Mouse (Mus musculus): ENCODE measurements around the gene Txlnb. TPM values are rescaled to one million over a fixed set of nuclear protein-coding genes. Genes with fewer than 3 reads are reported as not detected.
A peak's percentile ranks its signal among the peaks of the same experiment; 100 is the strongest.
"Not testable (repeated sequence)": the region's sequence is repeated elsewhere in the genome, so short reads cannot be mapped to it uniquely, and the experiment has no call there.

Txlnb gene
- polyA plus RNA-seq, 1 experiment from 2014 or later = 1.7 TPM

- no peaks in the 10 kb centered on the region for H3K27me3 ChIP-seq
- ATAC-seq (ENCODE audit: low FRiP score) = no peak
- H3K9me3 ChIP-seq = no peaks in the 10 kb centered on the region
- H3K36me3 ChIP-seq (replicated peaks) = no peaks in the 10 kb centered on the region
- H3K4me1 ChIP-seq = no peaks in the 10 kb centered on the region
- no peak overlapping the region for H3K9ac ChIP-seq
- no peak overlapping the region for H3K4me3 ChIP-seq (replicated peaks)
- no peak overlapping the region for H3K4me2 ChIP-seq
- no peak overlapping the region for H3K27ac ChIP-seq
- 78% methylated on average over 1 of the region's 1 CpGs for WGBS
These were observed 8.1 kb upstream of the Txlnb start for GRCm38 (mm10) chr10:17787938-17788337.

- Histone ChIP-seq H3K27ac (no peak overlapping the region), H3K9me3 (no peaks in the 10 kb centered on the region), H3K4me2 (no peak overlapping the region), H3K4me1 (no peaks in the 10 kb centered on the region), H3K9ac (no peak overlapping the region), H3K27me3 (no peaks in the 10 kb centered on the region), H3K36me3 (replicated peaks) (no peaks in the 10 kb centered on the region), H3K4me3 (replicated peaks) (no peak overlapping the region)
- 89% methylated on average over 4 of the region's 4 CpGs for WGBS
- no peak for ATAC-seq (ENCODE audit: low FRiP score)
These were observed 7.7 kb upstream of the Txlnb start for GRCm38 (mm10) chr10:17788347-17788746.

- H3K4me3 ChIP-seq (replicated peaks) = no peak overlapping the region
- no peak overlapping the region for H3K9ac ChIP-seq
- peaks cover 12% of the 10 kb centered on the region for H3K4me1 ChIP-seq
- H3K27me3 ChIP-seq = no peaks in the 10 kb centered on the region
- H3K27ac ChIP-seq = no peak overlapping the region
- no peak for ATAC-seq (ENCODE audit: low FRiP score)
- H3K36me3 ChIP-seq (replicated peaks) = no peaks in the 10 kb centered on the region
- H3K9me3 ChIP-seq = no peaks in the 10 kb centered on the region
- 86% methylated on average over 5 of the region's 5 CpGs for WGBS
- no peak overlapping the region for H3K4me2 ChIP-seq
These were observed 2.1 kb upstream of the Txlnb start for GRCm38 (mm10) chr10:17793926-17794325.

DNA sequence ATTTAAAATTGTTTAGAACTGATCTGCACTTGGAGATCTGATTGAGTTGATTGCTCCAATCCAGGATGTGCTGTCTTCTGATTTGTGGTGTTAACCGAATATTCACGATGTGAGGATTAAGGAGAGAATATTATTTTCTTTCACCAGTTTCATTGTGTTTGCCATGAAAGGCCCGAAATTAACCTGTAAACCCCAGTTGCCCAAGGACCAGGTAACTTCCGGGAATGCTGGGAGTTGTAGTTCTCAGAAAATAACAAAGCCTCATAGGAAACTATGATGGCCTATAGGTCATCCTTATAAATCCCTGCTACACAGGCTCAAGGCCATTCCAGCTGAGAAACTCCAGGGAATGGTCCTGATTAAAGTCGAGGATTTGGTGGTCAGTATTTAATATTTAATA, 1.6 kb upstream of the Txlnb start:
- no peak overlapping the region for H3K4me3 ChIP-seq (replicated peaks)
- no peak overlapping the region for H3K27ac ChIP-seq
- no peak overlapping the region for H3K4me2 ChIP-seq
- H3K9ac ChIP-seq = no peak overlapping the region
- 86% methylated on average over 5 of the region's 5 CpGs for WGBS
- no peaks in the 10 kb centered on the region for H3K27me3 ChIP-seq
- no peaks in the 10 kb centered on the region for H3K9me3 ChIP-seq
- no peaks in the 10 kb centered on the region for H3K36me3 ChIP-seq (replicated peaks)
- H3K4me1 ChIP-seq = peaks cover 12% of the 10 kb centered on the region
- ATAC-seq (ENCODE audit: low FRiP score) = no peak

- ATAC-seq (ENCODE audit: low FRiP score) = no peak
- WGBS = 77% methylated on average over 4 of the region's 4 CpGs
These were observed 799 bp upstream of the Txlnb start for GRCm38 (mm10) chr10:17795227-17795626.

DNA sequence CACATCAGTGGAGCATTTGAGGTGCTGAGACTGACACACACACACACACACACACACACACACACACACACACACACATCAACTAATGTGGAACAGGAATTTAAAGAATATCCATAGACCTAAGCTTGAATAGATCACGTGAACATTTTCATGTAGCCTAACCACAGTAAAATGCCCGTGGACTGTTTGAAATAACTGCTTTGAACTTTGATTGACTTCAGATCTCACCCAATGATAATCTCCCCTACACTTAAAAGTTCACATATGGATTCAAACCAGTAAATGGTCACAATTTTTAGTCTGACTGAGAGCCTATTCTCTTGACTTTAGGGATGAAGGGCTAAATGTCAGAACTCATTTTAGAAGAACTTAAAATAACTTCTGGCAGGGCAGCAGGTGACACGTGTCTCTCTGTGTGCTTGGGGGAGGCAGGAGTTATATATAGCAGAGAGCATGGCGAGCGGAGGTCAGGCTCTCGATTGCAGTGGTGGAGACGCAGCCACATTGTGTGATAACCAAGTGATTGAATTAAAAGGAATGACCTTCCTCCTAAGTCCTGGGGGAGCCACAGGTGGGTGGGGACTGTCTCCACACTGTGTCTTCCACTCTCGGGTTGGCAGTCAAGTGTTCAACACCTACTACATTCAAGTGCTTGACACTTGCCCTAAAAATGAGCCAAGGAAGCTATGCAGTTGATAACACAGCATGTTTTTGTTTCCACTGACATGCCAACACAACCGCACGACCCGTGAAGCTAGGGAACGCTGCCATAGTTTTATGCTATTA, 1.0 kb downstream of the Txlnb start:
- no peak for ATAC-seq (ENCODE audit: low FRiP score)
- Histone ChIP-seq H3K27ac (no peak overlapping the region), H3K27me3 (no peaks in the 10 kb centered on the region), H3K9me3 (no peaks in the 10 kb centered on the region), H3K4me2 (peak overlapping the region; percentile 58; the same call in 1 of the 2 replicates), H3K4me1 (peaks cover 12% of the 10 kb centered on the region), H3K9ac (no peak overlapping the region), H3K36me3 (replicated peaks) (no peaks in the 10 kb centered on the region), H3K4me3 (replicated peaks) (no peak overlapping the region)
- WGBS = 75% methylated on average over 12 of the region's 12 CpGs

More at GRCm38 (mm10) chr10:17795227-17795626, 799 bp upstream of the Txlnb start:
- Histone ChIP-seq H3K36me3 (replicated peaks) (no peaks in the 10 kb centered on the region), H3K4me1 (peaks cover 12% of the 10 kb centered on the region), H3K4me3 (replicated peaks) (no peak overlapping the region), H3K4me2 (no peak overlapping the region), H3K27me3 (no peaks in the 10 kb centered on the region), H3K27ac (no peak overlapping the region), H3K9me3 (no peaks in the 10 kb centered on the region), H3K9ac (no peak overlapping the region)

DNA sequence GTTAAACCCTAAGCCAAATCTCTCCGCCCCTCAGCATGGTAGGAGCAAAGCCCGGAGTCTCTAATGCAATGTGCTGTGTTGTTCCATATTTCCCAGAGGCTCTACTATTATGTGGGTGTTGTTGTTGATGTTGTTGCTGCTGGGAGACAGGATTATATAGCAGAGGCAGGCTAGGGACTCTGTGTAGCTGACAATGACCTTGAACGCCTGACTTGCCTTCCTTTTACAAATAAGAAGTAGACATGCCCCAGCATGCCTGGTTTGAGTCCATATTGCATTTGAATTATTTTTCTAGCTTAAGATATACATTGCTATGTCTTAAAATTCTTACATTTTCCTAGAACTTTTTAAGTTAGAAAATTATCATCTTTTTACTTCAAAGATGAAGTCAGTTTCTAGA, 1.7 kb downstream of the Txlnb start:
- Histone ChIP-seq H3K9ac (no peak overlapping the region), H3K27me3 (no peaks in the 10 kb centered on the region), H3K4me1 (peaks cover 12% of the 10 kb centered on the region), H3K27ac (no peak overlapping the region), H3K4me2 (no peak overlapping the region), H3K9me3 (no peaks in the 10 kb centered on the region), H3K36me3 (replicated peaks) (no peaks in the 10 kb centered on the region), H3K4me3 (replicated peaks) (no peak overlapping the region)
- no peak for ATAC-seq (ENCODE audit: low FRiP score)
- WGBS = 94% methylated on average over 3 of the region's 3 CpGs

- WGBS = 85% methylated on average over 2 of the region's 2 CpGs
- no peaks in the 10 kb centered on the region for H3K9me3 ChIP-seq
- no peak overlapping the region for H3K4me2 ChIP-seq
- no peaks in the 10 kb centered on the region for H3K36me3 ChIP-seq (replicated peaks)
- H3K27ac ChIP-seq = no peak overlapping the region
- no peaks in the 10 kb centered on the region for H3K27me3 ChIP-seq
- ATAC-seq (ENCODE audit: low FRiP score) = no peak
- H3K4me1 ChIP-seq = no peaks in the 10 kb centered on the region; the same call in 1 of the 2 replicates
- no peak overlapping the region for H3K9ac ChIP-seq
- H3K4me3 ChIP-seq (replicated peaks) = no peak overlapping the region
These were observed 5.8 kb downstream of the Txlnb start for GRCm38 (mm10) chr10:17801788-17802187.

DNA sequence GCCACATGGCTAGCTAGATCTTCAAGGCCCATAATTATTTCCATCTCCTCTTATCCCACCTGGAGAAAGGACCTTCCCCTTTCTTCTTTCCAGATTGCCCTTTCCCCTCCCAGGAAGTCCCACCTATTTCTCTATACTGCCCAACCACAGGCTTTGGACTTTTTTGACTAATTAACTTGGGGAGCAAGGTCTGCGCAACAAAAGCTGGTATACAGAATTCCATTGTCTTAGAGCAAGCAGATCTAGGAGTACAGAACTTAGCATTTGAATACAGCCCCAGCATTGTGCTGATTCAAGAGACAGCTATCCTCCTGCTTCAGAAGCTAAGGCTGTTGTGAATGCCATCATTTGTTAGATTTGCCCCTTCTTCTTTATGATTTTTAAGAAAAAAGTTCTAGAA, 12.5 kb downstream of the Txlnb start:
- ATAC-seq (ENCODE audit: low FRiP score) = no peak
- no peaks in the 10 kb centered on the region for H3K9me3 ChIP-seq
- H3K36me3 ChIP-seq (replicated peaks) = no peaks in the 10 kb centered on the region
- no peak overlapping the region for H3K4me2 ChIP-seq
- no peak overlapping the region for H3K9ac ChIP-seq
- H3K4me3 ChIP-seq (replicated peaks) = no peak overlapping the region
- WGBS = 73% methylated on average over 1 of the region's 1 CpGs
- no peaks in the 10 kb centered on the region for H3K4me1 ChIP-seq
- no peak overlapping the region for H3K27ac ChIP-seq
- no peaks in the 10 kb centered on the region for H3K27me3 ChIP-seq

GRCm38 (mm10) chr10:17815052-17815451, 19.0 kb downstream of the Txlnb start:
- H3K27ac ChIP-seq = no peak overlapping the region
- no peaks in the 10 kb centered on the region for H3K4me1 ChIP-seq
- no peak overlapping the region for H3K4me3 ChIP-seq (replicated peaks)
- H3K9me3 ChIP-seq = no peaks in the 10 kb centered on the region
- no peaks in the 10 kb centered on the region for H3K36me3 ChIP-seq (replicated peaks)
- WGBS = 80% methylated on average over 11 of the region's 11 CpGs
- H3K4me2 ChIP-seq = no peak overlapping the region
- H3K27me3 ChIP-seq = no peaks in the 10 kb centered on the region
- no peak for ATAC-seq (ENCODE audit: low FRiP score)
- no peak overlapping the region for H3K9ac ChIP-seq

GRCm38 (mm10) chr10:17820422-17820821, 24.4 kb downstream of the Txlnb start:
- H3K4me2 ChIP-seq; ATAC-seq (ENCODE audit: low FRiP score); H3K36me3 ChIP-seq (replicated peaks); H3K9me3 ChIP-seq; H3K27me3 ChIP-seq; H3K27ac ChIP-seq; H3K4me3 ChIP-seq (replicated peaks); H3K9ac ChIP-seq; H3K4me1 ChIP-seq: not testable (repeated sequence)
- WGBS = 79% methylated on average over 7 of the region's 7 CpGs

DNA sequence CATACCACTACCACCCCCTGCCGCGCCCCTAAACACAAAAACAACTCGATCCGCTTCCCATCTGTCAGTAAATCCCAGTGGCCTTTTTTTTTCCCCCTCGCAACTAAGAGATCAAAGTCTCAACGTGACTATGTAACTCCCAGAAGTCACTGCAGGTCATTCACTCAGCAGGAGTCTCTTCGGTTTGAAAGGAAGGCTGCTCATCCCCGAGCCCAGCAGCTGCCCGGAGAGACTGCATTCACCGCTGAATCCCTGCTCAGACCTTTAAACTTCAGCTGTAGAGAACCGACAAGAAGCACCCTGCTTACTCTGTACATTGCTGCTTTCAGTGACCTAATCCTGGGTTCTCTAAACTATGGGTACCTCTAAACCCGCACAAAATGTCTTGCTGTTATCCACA, 31.4 kb downstream of the Txlnb start:
- under 1% methylated on average over 12 of the region's 12 CpGs for WGBS
- Histone ChIP-seq H3K9ac (no peak overlapping the region), H3K4me1 (peaks cover 22% of the 10 kb centered on the region), H3K4me3 (replicated peaks) (no peak overlapping the region), H3K9me3 (no peaks in the 10 kb centered on the region), H3K4me2 (peak overlapping the region; percentile 42), H3K36me3 (replicated peaks) (no peaks in the 10 kb centered on the region), H3K27me3 (0 out of 2 replicates have a peak, but pooled peaks cover 2% of the 10 kb centered on the region), H3K27ac (peak overlapping the region; percentile 38; the same call in 1 of the 2 replicates)
- ATAC-seq (ENCODE audit: low FRiP score) = peak; percentile 55; the same call in 1 of the 2 replicates

DNA sequence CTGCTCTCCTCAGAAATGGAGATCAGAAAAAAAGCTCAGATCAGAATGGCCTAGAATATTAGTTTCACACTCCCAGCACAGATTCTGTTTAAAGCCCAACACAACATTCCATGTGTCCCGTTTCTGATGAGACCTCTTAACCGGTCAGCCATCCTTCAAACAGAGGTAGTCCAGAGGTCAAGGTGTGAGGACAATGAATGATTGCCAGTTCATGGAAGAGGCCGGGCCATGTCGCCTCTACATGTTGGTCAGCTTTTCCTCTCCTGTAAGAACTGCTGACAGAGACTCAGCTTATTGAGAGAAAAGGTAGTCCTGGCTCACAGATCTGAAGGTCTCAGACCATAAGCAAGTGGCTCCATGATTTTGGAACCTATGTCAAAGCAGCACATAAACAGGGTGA, 33.2 kb downstream of the Txlnb start:
- Histone ChIP-seq H3K9me3 (no peaks in the 10 kb centered on the region), H3K4me2 (no peak overlapping the region), H3K9ac (no peak overlapping the region), H3K4me1 (peaks cover 22% of the 10 kb centered on the region), H3K4me3 (replicated peaks) (no peak overlapping the region), H3K27me3 (0 out of 2 replicates have a peak, but pooled peaks cover 2% of the 10 kb centered on the region), H3K27ac (no peak overlapping the region), H3K36me3 (replicated peaks) (no peaks in the 10 kb centered on the region)
- WGBS = 91% methylated on average over 4 of the region's 4 CpGs
- ATAC-seq (ENCODE audit: low FRiP score) = no peak

Data from forebrain, embryonic 12.5 days (tissue).